Mouse (Mus musculus): ENCODE results near the gene Elmo1.

Gene Elmo1

GRCm38 (mm10) chr13:20471732-20472131 lies 381.3 kb downstream of the Elmo1 start:
- peak; percentile 14 to 68 for DNase-seq (ENCODE audit: low spot score in 2 of 2)

GRCm38 (mm10) chr13:20472301-20472831 lies 382.0 kb downstream of the Elmo1 start:
- no peak for DNase-seq (ENCODE audit: low spot score in 2 of 2)

- no peak for DNase-seq (ENCODE audit: low spot score in 2 of 2)
Measured at GRCm38 (mm10) chr13:20472891-20473539, 382.6 kb downstream of the Elmo1 start.

- DNase-seq (ENCODE audit: low spot score in 2 of 2) = no peak
Measured at GRCm38 (mm10) chr13:20473641-20474078, 383.3 kb downstream of the Elmo1 start.

GRCm38 (mm10) chr13:20474600-20474999 lies 384.2 kb downstream of the Elmo1 start:
- DNase-seq (ENCODE audit: low spot score in 2 of 2) = no peak

GRCm38 (mm10) chr13:20481805-20482204 lies 391.4 kb downstream of the Elmo1 start:
- DNase-seq (ENCODE audit: low spot score in 2 of 2) = no peak

- peak in 1 of 2 experiments; percentile 42 for DNase-seq (ENCODE audit: low spot score in 2 of 2)
Measured at GRCm38 (mm10) chr13:20489110-20489509, 398.7 kb downstream of the Elmo1 start.

GRCm38 (mm10) chr13:20489698-20490417 lies 399.5 kb downstream of the Elmo1 start:
- no peak for DNase-seq (ENCODE audit: low spot score in 2 of 2)

GRCm38 (mm10) chr13:20490860-20491594 lies 400.6 kb downstream of the Elmo1 start:
- DNase-seq (ENCODE audit: low spot score in 2 of 2) = no peak

- DNase-seq (ENCODE audit: low spot score in 2 of 2) = no peak
Measured at GRCm38 (mm10) chr13:20491666-20492065, 401.3 kb downstream of the Elmo1 start.

- no peak for DNase-seq (ENCODE audit: low spot score in 2 of 2)
Measured at GRCm38 (mm10) chr13:20494047-20494739, 403.8 kb downstream of the Elmo1 start.

- DNase-seq (ENCODE audit: low spot score in 2 of 2) = no peak
Measured at GRCm38 (mm10) chr13:20501923-20502322, 411.5 kb downstream of the Elmo1 start.

GRCm38 (mm10) chr13:20503371-20503770 lies 413.0 kb downstream of the Elmo1 start:
- DNase-seq (ENCODE audit: low spot score in 2 of 2) = no peak

GRCm38 (mm10) chr13:20507381-20508129 lies 417.2 kb downstream of the Elmo1 start:
- no peak for DNase-seq (ENCODE audit: low spot score in 2 of 2)

- no peak for DNase-seq (ENCODE audit: low spot score in 2 of 2)
Measured at GRCm38 (mm10) chr13:20511026-20511425, 420.6 kb downstream of the Elmo1 start.

GRCm38 (mm10) chr13:20512317-20513240 lies 422.2 kb downstream of the Elmo1 start:
- no peak for DNase-seq (ENCODE audit: low spot score in 2 of 2)

GRCm38 (mm10) chr13:20514721-20515120 lies 424.3 kb downstream of the Elmo1 start:
- DNase-seq (ENCODE audit: low spot score in 2 of 2) = no peak

- no peak for DNase-seq (ENCODE audit: low spot score in 2 of 2)
Measured at GRCm38 (mm10) chr13:20516096-20516495, 425.7 kb downstream of the Elmo1 start.

GRCm38 (mm10) chr13:20517702-20518101 lies 427.3 kb downstream of the Elmo1 start:
- DNase-seq (ENCODE audit: low spot score in 2 of 2) = no peak

- no peak for DNase-seq (ENCODE audit: low spot score in 2 of 2)
Measured at GRCm38 (mm10) chr13:20521492-20521891, 431.1 kb downstream of the Elmo1 start.
